Mouse (Mus musculus) lung, embryonic 14.5 days (tissue): Measurements from ENCODE around the gene Kctd11. TPM values are rescaled to one million over a fixed set of nuclear protein-coding genes. Genes with fewer than 3 reads are reported as not detected.
"Not testable (repeated sequence)": the region's sequence is repeated elsewhere in the genome, so short reads cannot be mapped to it uniquely, and the experiment has no call there.

ENCODE experiments used
- ATAC-seq: fragments of 200-750 bp; cut with Nextera tagmentation; 2 replicates; pipeline ENCODE4 v1.8.0; 2017; ENCODE audit warnings: mild to moderate bottlenecking, moderate TSS enrichment, moderate library complexity; ENCODE audit not compliant: insufficient read depth
- DNase-seq: peaks from one replicate; pipeline ENCODE4 v3.0.0-alpha.2; 2015
- H3K27ac ChIP-seq: fragments of 300-500 bp; sonication (generic); 2 replicates; pipeline ENCODE4 v1.5.1; 2014; ENCODE audit warnings: low read depth, mild to moderate bottlenecking, moderate library complexity
- H3K27me3 ChIP-seq: fragments of 300-500 bp; sonication (generic); 2 replicates; pipeline ENCODE4 v1.6.1; 2014; ENCODE audit warnings: low read length, control low read depth; ENCODE audit not compliant: insufficient read depth
- H3K36me3 ChIP-seq: fragments of 300-500 bp; sonication (generic); 2 replicates; pipeline ENCODE4 v1.6.1; 2014; ENCODE audit warnings: control low read depth; ENCODE audit not compliant: insufficient read depth
- H3K4me1 ChIP-seq: fragments of 300-500 bp; sonication (generic); 2 replicates; pipeline ENCODE4 v1.6.1; 2014; ENCODE audit warnings: antibody characterized with exemption, control low read depth; ENCODE audit not compliant: insufficient read depth
- H3K4me2 ChIP-seq: fragments of 300-500 bp; sonication (generic); 2 replicates; pipeline ENCODE4 v1.6.1; 2014; ENCODE audit warnings: mild to moderate bottlenecking
- H3K4me3 ChIP-seq: fragments of 300-500 bp; sonication (generic); 2 replicates; pipeline ENCODE4 v1.5.1; 2014; ENCODE audit warnings: low read depth, low read length
- H3K9ac ChIP-seq: fragments of 300-500 bp; sonication (generic); 2 replicates; pipeline ENCODE4 v1.6.1; 2014
- H3K9me3 ChIP-seq: fragments of 300-500 bp; sonication (generic); 2 replicates; pipeline ENCODE4 v1.6.1; 2016; ENCODE audit warnings: low read depth, low read length, control low read depth
- CTCF ChIP-seq: IDR thresholded peaks from 2 replicates; pipeline ENCODE4 v1.5.1; 2016; ENCODE audit warnings: antibody characterized with exemption, low read depth
- WGBS: fragments of 180-500 bp; shearing (Covaris S2); extraction: QIAGEN DNeasy Blood & Tissue Kit; methylation state at CpG from one replicate; pipeline ENCODE4 v1.1.7; 2014; 5-methylcytosine and 5-hydroxymethylcytosine counted together
- polyA plus RNA-seq: library from polyadenylated mRNA; unstranded; fragments of >200 nt; fragmentation: Nextera tagmentation; extraction: Ambion mirVana; gene quantifications from 2 replicates; pipeline ENCODE4 v1.2.1, GENCODE M21; 2014

The Kctd11 gene
- polyA plus RNA-seq, 1 experiment from 2014 or later, result 7.5 TPM

DNA sequence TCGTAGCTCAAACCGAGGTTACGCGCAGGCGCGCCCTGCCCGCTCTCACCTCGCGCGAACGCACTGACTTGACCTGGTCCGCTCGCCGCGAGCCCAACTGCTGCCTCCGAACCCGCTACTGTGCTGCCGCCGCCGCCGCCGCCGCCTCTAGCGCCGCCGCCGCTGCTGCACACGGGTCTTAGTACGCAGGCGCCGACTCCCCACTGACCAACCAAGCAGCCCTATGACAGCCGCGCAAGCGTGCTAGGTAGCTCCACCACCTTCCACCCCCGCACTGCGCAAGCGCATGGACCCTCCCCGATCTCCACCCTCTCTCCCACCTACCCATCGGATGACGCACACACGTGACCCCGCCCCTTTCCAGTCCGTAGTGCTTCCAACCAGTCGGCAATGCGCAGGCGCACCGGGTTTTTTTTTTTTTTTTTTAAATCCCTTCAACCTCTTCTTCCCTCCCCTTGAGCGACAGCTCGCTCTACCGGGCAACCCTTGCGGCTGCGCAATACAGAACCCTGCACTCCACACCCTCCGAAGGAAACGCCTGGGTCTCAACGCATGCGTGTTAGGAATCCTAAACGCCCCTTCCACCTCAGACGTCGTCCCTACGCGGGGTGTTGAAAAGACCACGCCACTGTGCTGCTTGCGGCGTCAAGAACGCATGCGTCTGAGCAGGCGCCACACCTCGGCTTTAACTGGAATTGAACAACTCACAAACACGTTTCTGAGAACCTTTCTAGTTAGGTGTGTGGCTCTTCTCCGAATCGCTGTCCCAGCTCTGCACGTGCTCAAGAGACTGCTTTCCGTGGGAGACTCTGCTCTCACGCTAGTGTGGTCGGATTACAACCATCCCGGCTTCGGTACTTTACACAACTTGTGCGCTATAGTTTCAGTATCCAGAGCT is 40.2 kb upstream of the Kctd11 start, which contains the start of gene Eif5a:
TSS of gene Eif5a (minus strand) at position 845 of the 898 bp plus-strand sequence.
- Histone ChIP-seq H3K9ac (peak within 1 kb of the TSS; percentile 98), H3K9me3 (no peaks in the 10 kb centered on the region), H3K27ac (peak within 1 kb of the TSS; percentile 97), H3K4me2 (peak within 1 kb of the TSS; percentile 67), H3K4me1 (peaks cover 4% of the 10 kb centered on the region; the same call in 1 of the 2 replicates), H3K36me3 (peaks cover 32% of the 10 kb centered on the region), H3K27me3 (no peaks in the 10 kb centered on the region), H3K4me3 (peak within 1 kb of the TSS; percentile 97)
- ATAC-seq (peak; percentile 95), DNase-seq (peak; percentile 100)
- under 1% methylated on average over 78 of the region's 78 CpGs for WGBS
- TF ChIP-seq CTCF, result peak; percentile 76

DNA sequence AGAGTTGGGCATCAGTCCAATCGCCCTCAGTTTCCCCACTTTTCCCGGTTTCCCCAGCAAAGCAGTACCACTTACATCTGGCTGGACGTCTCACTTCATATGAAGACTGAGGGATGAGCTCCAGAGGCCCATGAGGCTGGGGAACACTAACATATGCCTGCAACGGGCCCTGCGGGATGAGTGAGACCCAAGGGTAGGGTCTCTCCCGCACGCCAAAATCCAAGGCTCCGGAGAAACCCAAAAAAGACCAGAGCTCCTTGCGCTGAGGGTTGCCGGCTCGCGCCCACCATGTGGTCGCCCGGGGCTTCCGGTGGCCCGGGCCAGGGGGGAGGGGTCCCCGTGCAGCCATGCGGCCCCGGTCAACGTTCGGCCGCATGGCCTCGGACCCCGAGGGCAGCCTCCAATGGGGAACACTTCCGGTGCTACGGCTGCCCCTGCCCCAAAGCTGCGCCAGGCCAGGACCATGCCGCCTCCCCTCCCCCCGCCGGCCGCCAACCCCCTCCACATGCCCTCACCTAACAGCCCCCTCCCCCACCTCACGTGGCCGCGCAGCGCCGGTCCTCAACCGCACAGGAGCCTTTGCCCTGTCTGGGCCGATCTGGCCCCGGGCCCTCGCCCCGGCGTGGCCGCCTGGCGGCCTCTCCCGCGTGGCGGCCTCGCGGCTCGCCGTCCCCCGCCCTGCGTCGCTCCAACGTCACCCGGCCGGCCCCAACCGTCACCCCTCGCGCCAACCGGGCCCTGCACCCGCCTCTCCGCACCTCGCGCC is 39.2 kb upstream of the Kctd11 start:
- Histone ChIP-seq H3K27me3 (no peaks in the 10 kb centered on the region), H3K4me3 (peak overlapping the region; percentile 97), H3K27ac (peak overlapping the region; percentile 97), H3K4me1 (peaks cover 7% of the 10 kb centered on the region; the same call in 1 of the 2 replicates), H3K9ac (peak overlapping the region; percentile 98), H3K36me3 (peaks cover 41% of the 10 kb centered on the region), H3K4me2 (peak overlapping the region; percentile 67), H3K9me3 (no peaks in the 10 kb centered on the region)
- ATAC-seq, result peak; percentile 21
- under 1% methylated on average over 48 of the region's 65 CpGs for WGBS
- DNase-seq, result peak; percentile 39
- TF ChIP-seq CTCF, result no peak

DNA sequence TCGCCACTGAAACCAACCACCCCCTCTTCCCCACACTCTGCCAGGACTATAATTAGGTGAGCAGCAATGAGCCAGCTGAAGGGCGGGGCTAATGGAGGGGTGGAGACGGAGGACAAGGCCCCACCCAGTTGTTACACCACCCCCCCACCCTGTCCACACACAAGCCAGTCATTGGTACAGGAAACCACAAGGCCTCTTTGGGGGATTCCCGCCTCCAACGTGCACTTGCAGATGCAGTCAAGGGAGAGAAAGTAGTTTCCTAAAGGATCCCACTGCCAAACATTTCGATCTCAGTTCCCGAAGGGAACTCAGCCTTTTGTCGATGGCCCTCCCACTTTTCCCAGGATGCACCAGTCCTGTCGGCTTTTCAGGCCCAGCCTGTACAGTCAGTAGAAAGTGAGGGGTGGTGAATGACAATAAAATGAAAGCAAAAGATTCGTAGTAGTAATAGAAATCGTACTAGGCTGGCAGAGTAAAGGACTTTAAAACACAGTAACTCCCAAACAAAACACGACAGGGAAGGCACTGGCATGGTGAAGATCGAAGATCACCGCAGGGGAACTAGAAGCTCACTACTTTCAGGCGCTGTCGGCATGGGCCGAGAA is 38.6 kb upstream of the Kctd11 start:
- Histone ChIP-seq H3K27me3 (no peaks in the 10 kb centered on the region), H3K36me3 (peaks cover 48% of the 10 kb centered on the region), H3K4me3 (peak overlapping the region; percentile 97), H3K9me3 (no peaks in the 10 kb centered on the region), H3K9ac (peak overlapping the region; percentile 98), H3K4me2 (peak overlapping the region; percentile 67), H3K4me1 (peaks cover 7% of the 10 kb centered on the region; the same call in 1 of the 2 replicates), H3K27ac (peak overlapping the region; percentile 97)
- 2% methylated on average over 17 of the region's 17 CpGs for WGBS
- no peak for TF ChIP-seq CTCF
- ATAC-seq, result no peak
- DNase-seq, result peak; percentile 82

DNA sequence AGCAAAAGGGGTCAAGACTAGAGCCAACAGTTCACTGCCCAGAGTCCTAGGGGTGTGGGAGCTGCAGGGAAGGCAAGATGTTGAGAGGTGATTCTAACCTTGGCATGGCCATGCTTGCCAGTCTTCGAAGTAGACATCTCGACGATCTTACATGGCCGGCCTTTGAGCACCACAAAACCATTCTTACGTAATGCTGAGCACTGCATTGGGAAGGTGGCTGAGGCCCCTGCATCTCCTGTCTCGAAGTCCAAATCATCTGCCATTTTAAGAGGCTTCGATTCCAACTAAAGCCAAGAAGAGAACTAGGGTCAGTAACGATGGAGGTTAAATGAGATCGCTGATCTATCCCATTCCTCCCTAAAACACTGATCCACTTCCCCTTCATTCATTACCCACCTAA is 37.8 kb upstream of the Kctd11 start:
- no peaks in the 10 kb centered on the region for H3K27me3 ChIP-seq
- WGBS, result 78% methylated on average over 9 of the region's 9 CpGs
- H3K4me3 ChIP-seq, result peak overlapping the region; percentile 97
- no peak for TF ChIP-seq CTCF
- H3K9me3 ChIP-seq, result no peaks in the 10 kb centered on the region
- H3K4me1 ChIP-seq, result peaks cover 7% of the 10 kb centered on the region; the same call in 1 of the 2 replicates
- ATAC-seq (no peak), DNase-seq (no peak)
- H3K4me2 ChIP-seq, result peak overlapping the region; percentile 67
- peak overlapping the region; percentile 98 for H3K9ac ChIP-seq
- H3K27ac ChIP-seq, result peak overlapping the region; percentile 97
- peaks cover 49% of the 10 kb centered on the region for H3K36me3 ChIP-seq

DNA sequence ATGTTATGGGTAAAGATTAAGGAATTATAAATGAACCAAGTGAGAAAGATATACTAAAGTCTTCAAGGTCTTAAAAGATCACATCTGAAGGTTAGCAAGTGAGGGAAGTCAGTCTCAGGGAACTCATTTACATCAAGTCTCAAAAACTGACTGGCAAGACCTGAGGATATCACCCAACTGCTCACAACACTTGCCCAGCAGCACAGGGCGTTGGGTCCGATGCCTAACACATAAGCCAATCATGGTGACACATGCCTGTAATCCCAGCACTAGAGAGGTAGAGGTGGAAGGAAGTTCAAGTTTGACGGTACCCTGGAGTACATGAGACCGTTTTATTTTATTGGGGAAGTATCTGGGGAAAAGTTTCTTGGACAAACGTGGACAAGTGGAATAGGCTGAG is 36.9 kb upstream of the Kctd11 start:
- 81% methylated on average over 5 of the region's 5 CpGs for WGBS
- Histone ChIP-seq H3K4me1 (peaks cover 7% of the 10 kb centered on the region; the same call in 1 of the 2 replicates), H3K9ac (no peak overlapping the region), H3K4me3 (no peak overlapping the region), H3K4me2 (no peak overlapping the region), H3K9me3 (no peaks in the 10 kb centered on the region), H3K27ac (no peak overlapping the region), H3K36me3 (peaks cover 54% of the 10 kb centered on the region), H3K27me3 (no peaks in the 10 kb centered on the region)
- no peak for DNase-seq
- TF ChIP-seq CTCF, result no peak
- no peak for ATAC-seq

DNA sequence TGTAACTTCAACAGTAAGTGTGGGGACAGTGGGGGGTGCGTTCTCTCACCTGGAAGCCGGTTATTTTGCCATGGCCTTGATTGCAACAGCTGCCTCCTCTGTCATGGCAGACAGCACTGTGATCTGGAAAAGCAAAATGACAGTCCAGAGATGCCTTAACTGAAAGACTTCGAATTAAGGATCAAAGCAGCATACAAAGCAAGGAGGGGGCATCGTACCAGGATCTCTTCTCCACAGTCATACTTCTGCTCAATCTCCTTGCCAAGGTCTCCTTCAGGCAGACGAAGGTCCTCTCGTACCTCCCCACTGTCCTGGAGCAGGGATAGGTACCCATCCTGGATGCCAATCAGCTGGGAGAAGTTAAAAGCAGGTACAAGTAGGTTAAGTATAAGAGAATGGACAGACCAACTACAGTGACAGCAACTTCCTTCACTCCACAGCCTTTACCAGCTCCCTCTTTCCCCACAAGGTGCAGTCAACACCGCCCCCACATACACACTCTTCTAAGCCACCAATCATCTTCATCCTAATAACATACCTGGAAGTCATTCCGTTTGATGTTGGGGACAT is 36.3 kb upstream of the Kctd11 start:
- ATAC-seq, result no peak
- peaks cover 7% of the 10 kb centered on the region; the same call in 1 of the 2 replicates for H3K4me1 ChIP-seq
- no peak for DNase-seq
- H3K4me3 ChIP-seq, result no peak overlapping the region
- TF ChIP-seq CTCF, result no peak
- 84% methylated on average over 8 of the region's 8 CpGs for WGBS
- no peaks in the 10 kb centered on the region for H3K27me3 ChIP-seq
- H3K27ac ChIP-seq, result no peak overlapping the region
- H3K9ac ChIP-seq, result no peak overlapping the region
- H3K4me2 ChIP-seq, result no peak overlapping the region
- H3K9me3 ChIP-seq, result no peaks in the 10 kb centered on the region
- H3K36me3 ChIP-seq, result peaks cover 59% of the 10 kb centered on the region

DNA sequence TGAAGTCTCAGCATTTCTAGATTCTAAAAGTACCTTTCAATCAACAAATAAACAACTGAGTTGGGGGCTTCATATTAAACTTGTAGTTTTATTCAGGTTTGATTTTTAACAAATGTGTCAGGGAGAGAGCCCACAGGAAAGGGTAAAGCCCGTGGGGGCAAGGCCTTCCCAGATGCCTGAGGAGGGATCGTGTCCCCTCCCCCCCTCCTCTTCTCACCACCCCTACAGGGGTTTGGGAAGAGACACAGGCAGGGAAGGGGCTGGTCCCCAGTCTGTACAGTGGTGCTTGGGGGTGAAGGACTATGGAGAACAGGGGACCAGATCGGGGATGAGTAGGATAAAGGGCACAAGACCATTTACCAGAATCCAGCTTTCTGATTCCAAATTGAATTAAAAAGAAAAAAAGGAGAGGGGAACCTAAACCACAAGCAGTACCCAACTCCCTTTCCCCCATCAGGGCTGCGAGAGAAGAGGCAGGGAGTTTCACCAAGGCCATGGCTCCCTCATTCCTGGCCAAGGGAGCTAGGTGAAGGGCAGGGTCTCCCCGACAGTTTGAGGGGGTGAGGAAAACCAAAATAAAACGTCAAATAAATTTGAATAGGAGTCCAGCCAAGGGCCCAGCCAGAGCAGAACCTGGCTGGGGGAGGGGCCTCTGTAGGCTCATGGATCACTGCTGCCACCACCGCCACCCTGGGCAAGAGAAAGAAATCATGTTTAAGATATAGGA is 35.6 kb upstream of the Kctd11 start:
- ATAC-seq, H3K4me3 ChIP-seq, H3K27me3 ChIP-seq, H3K4me1 ChIP-seq, DNase-seq, H3K9me3 ChIP-seq, H3K9ac ChIP-seq, H3K27ac ChIP-seq: not testable (repeated sequence)
- Histone ChIP-seq H3K36me3 (peaks cover 65% of the 10 kb centered on the region), H3K4me2 (peak overlapping the region; percentile 97; the same call in 1 of the 2 replicates)
- WGBS, result 51% methylated on average over 7 of the region's 7 CpGs
